Mouse (Mus musculus) induced T-regulatory cell, adult 2 months (primary cell): ENCODE results near the gene Smpd1.
A peak's percentile ranks its signal among the peaks of the same experiment; 100 is the strongest.

Experiments used
- DNase-seq: peaks from one replicate; pipeline ENCODE4 v3.0.0-alpha.2; 2012; ENCODE audit warnings: low read depth

Smpd1 gene

GRCm38 (mm10) chr7:105563367-105563766, 9.2 kb downstream of the Smpd1 start:
- DNase-seq = no peak

GRCm38 (mm10) chr7:105565071-105565836, 11.1 kb downstream of the Smpd1 start:
- DNase-seq = no peak

- DNase-seq = no peak
Measured at GRCm38 (mm10) chr7:105568583-105568982, 14.4 kb downstream of the Smpd1 start.

- no peak for DNase-seq
Measured at GRCm38 (mm10) chr7:105568988-105569471, 14.9 kb downstream of the Smpd1 start.

- no peak for DNase-seq
Measured at GRCm38 (mm10) chr7:105569512-105570496, 15.6 kb downstream of the Smpd1 start.

GRCm38 (mm10) chr7:105570756-105571155, 16.6 kb downstream of the Smpd1 start:
- no peak for DNase-seq

GRCm38 (mm10) chr7:105572949-105573348, 18.8 kb downstream of the Smpd1 start:
- DNase-seq = no peak

GRCm38 (mm10) chr7:105574537-105574936, 20.4 kb downstream of the Smpd1 start:
- DNase-seq = no peak

GRCm38 (mm10) chr7:105576166-105576748, 22.1 kb downstream of the Smpd1 start:
- no peak for DNase-seq

GRCm38 (mm10) chr7:105577377-105577871, 23.3 kb downstream of the Smpd1 start:
- no peak for DNase-seq

GRCm38 (mm10) chr7:105578481-105578880, 24.3 kb downstream of the Smpd1 start:
- no peak for DNase-seq

GRCm38 (mm10) chr7:105580627-105581089, 26.5 kb downstream of the Smpd1 start:
- DNase-seq = no peak

GRCm38 (mm10) chr7:105581094-105581703, 27.0 kb downstream of the Smpd1 start, which contains the start of gene Apbb1:
Gene Apbb1 (minus strand): TSS chr7:105581653.
- peak; percentile 72 for DNase-seq

- no peak for DNase-seq
Measured at GRCm38 (mm10) chr7:105581959-105582358, 27.8 kb downstream of the Smpd1 start.

- no peak for DNase-seq
Measured at GRCm38 (mm10) chr7:105588325-105588912, 34.3 kb downstream of the Smpd1 start.

GRCm38 (mm10) chr7:105590097-105590496, 35.9 kb downstream of the Smpd1 start:
- DNase-seq = no peak

- DNase-seq = peak; percentile 56
Measured at GRCm38 (mm10) chr7:105602860-105603623, 48.9 kb downstream of the Smpd1 start.
